Mouse (Mus musculus) kidney, postnatal 36 days (tissue): ENCODE data around the gene Sbk1.

Source experiments
- DNase-seq, 2 experiments: peaks; one replicate each; pipeline ENCODE4 v3.0.0; 2021 to 2022; ENCODE audit warnings: mixed read lengths in 2 of 2

Sbk1 gene

GRCm38 (mm10) chr7:126266372-126266870 is 6.0 kb upstream of the Sbk1 start:
- DNase-seq, result no peak

DNA sequence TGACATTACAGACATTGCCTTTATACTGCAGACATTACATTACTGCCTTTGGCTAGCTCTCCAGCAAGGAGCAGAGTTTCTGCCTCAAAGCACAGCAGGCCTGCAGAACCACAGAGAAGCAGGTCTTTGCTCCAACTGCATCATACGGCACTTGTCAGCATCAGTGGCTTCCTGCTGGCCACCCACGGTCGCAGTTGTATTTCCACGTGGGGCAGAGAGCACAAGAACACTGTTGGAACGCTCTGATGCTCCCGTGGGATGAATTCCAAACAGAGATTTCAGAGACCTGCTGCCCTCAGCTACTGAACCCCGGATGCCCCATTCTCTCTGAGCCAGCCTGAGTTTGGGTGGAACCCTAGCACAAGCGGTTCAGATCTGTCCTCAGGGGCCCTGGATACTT is 4.8 kb upstream of the Sbk1 start:
- DNase-seq, result no peak

DNA sequence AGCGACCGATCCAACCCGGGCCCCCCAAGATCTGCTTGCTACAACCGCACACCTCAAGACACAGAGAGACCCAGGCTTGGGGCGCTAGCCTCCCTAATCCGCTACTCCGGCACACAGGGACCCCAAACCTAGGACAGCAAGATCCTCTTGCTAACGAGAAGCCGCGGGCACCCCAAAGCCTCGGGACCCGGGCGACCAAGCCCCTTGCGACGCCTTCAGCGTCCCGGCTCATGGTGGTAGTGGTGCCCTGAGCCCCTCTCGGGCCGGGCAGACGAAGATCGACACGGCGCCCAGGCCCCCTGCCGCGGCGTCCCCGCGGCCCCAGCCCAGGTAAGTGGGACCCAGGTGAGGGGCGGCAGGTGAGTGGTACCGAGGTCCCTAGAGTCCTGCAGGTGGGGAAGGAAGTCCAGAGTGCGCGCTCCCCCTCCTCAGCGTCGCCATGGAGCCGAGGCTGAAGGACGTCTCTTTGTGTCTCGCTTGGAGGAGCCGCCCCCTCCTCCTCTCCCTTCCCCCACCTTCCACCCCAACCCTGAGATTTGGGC is 422 bp downstream of the Sbk1 start:
- DNase-seq, result peak in 1 of 2 experiments; percentile 48

GRCm38 (mm10) chr7:126273351-126274042 is 1.1 kb downstream of the Sbk1 start:
- no peak for DNase-seq

GRCm38 (mm10) chr7:126274137-126274536 is 1.7 kb downstream of the Sbk1 start:
- peak; percentile 41 for DNase-seq

- DNase-seq, result no peak
Observed at GRCm38 (mm10) chr7:126274626-126275025, 2.2 kb downstream of the Sbk1 start.

DNA sequence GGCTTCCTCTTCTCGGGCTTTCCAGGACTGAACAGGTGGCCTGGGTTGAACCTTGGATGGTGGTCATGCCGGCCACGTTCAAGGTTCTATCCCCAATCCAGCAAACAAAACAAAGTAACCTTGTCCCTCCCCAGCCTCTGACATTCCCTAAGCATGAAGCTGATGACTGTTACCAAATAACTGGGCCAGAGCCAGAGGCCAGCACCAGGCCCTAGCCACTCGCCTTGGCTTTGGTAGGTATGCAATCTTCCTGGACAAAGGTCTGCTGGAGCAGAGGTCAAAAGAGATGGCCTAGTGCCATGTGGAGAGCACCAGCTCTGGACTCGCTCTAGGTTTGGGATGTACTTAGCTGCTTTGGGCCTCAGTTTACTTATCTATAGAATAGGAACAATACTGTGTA is 3.3 kb downstream of the Sbk1 start:
- DNase-seq, result peak; percentile 88 to 93

DNA sequence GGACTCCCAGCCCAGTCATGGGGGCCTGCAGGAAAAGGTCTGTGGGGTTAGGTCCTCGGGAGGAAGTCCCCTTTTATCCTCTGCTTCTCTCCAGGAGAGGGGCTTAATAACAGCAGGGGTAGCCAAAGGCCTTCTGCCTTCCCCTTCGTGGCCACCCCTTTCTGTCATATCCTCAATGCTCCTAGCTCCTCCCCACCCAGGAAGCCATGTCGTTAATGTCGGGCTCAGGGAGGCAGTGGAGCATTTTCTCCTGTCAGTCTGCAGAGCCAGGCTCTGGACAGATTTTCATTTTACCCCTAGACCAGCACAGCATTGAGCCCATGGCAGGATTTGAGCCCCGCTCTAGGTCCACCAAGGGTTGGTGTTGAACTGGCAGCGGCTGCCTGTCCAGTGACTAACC is 3.9 kb downstream of the Sbk1 start:
- no peak for DNase-seq

DNA sequence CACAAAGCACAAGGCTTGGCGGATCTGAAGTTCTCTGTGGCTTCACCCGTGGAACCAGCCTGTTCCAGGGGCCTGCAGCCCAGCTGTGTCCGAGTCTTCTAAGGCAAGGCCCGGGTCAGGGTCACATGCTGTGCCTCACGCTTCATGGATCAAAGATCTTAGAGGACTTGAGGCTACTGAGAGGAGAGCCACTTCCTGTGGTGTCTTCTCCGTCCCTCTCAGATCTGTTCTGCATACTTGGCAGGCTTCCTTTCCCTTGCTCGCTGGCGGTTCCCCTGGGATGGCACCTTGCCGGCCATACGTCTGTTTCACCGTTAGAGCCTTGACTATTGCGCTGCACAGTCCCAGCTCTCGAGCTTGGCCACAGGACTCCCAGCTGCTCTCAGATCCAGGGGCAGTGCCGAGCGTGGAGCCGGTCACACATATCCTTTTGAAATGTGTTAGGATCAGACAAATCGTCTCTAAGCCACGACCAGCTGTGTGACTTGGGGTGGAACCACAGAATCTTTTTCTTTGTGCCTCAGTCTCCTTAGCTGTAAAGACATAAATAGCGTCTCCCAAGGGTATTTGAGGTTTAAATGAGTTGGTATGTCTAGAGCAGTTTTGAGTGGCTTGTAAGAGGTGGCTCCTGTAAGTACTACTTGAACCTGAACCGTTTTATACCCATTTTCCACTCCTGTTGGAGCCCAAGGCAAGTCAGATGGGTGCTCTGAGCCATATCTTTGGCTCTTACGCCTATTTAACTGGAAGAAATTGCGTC is 5.3 kb downstream of the Sbk1 start:
- peak; percentile 79 to 83 for DNase-seq

DNA sequence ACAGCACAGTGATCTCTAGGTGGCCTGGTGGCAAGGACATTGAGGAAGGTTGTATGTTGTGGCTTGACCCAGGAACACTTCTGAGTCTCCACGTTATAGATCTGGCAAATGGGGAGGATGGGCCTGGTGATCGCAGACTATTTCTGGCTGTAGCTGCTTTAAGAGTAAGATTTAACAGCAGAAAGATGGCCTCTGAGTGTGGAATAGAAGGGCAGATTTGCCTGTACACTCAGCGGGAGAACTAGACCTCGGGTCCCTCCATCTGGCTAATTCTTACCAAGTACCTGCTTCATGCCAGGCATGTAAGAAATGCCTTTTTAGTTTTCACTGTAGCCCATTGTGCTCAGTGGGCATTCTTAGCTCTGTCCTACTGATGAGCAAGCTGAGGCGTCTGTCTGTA is 6.4 kb downstream of the Sbk1 start:
- DNase-seq, result no peak

DNA sequence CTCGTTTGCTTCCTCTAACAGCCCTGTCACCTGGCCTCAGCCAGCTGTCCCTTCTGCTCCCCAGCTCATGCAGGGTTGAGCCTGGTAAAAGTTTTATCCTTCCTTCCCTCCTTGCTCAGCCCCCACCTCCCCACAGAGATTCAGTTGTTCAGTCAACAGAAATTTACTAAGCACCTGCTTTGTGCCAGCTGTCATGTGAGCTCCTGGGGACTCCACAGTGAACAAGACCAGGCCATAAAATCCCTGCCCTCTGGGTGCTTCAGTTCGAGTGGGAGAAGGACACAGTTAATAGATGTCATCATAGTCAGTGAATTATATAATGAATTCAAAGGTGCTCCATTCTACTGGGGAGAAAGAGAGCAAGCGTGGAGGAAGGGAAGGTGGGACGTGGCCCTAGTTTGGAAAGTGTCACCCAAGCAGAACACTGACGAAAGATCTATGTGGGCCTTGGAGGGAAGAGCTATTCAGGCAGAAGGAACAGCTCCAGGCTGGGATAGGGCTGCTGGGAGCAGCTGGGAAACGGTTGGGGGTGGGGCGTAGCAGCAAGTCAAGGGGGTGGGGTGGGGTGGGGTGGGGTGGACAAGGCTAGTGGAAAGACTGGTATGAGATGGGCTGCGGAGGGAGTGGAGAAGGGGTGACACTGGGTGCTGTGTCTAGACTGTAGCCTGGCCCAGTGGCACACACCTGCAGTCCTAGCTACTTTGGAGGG is 7.5 kb downstream of the Sbk1 start:
- DNase-seq, result no peak

DNA sequence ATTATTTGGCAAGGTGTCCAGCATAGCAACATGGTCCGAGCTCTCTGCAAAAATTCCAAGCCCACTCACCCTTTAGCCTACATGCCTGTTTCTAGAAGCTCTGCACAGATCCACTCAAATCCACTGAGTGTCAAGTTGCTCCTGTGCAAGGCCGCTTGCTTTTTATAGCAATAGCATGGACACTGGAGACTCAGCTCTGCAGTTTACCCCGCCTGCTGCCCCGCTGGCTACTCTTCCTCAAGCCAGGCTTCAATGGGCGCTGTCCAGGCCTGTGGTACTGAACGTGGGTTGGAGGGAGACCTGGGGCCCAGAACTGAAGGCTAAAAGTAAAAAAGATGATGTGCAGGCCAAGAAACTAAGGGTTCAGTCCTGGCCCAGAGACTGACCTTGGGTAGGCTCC is 8.3 kb downstream of the Sbk1 start:
- peak in 1 of 2 experiments; percentile 66 for DNase-seq

GRCm38 (mm10) chr7:126281876-126282682 is 9.7 kb downstream of the Sbk1 start:
- DNase-seq, result no peak

GRCm38 (mm10) chr7:126282683-126282990 is 10.2 kb downstream of the Sbk1 start:
- DNase-seq, result peak in 1 of 2 experiments; percentile 45

GRCm38 (mm10) chr7:126284021-126284420 is 11.6 kb downstream of the Sbk1 start:
- DNase-seq, result peak in 1 of 2 experiments; percentile 48

DNA sequence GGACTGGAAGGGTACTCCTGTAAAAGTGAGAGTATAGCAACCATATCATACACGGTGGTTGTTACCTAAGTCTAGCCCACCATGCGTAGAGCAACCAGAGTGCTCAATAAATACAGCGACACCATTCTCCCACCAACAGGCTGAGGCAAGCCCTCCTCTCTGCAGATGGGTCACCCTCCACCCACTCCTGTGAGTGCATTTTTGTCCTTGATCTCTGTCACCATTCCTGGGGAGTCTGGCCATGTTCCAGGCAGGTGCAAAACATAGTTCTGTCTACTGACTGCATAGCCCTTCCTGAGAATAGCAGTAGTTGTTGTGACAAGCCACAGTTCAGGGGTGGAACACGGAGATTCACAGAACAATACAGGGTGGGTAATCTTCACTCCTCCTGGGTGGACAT is 12.0 kb downstream of the Sbk1 start:
- DNase-seq, result no peak

- DNase-seq, result peak; percentile 40 to 60
Observed at GRCm38 (mm10) chr7:126284865-126285264, 12.4 kb downstream of the Sbk1 start.

- peak; percentile 71 to 77 for DNase-seq
Observed at GRCm38 (mm10) chr7:126285293-126286211, 13.1 kb downstream of the Sbk1 start.

DNA sequence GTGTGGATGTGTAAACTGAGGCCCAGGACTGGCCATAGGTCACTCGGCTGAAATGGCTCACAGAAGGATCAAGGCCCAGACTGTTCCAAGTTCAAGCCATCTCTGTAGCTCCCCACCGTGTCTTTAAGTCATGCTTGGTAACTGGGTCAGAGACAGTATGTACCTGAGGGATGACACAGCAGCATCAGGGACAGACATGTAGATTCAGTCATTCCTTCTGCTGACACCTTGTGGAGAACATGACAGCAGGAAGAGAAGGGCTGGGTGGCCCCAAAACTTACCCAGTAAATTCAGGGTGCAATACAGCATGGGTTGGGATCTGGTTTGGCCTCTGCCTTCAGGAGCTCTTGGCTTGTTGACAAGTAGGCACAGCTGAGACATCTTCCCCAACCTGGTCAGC is 13.9 kb downstream of the Sbk1 start:
- DNase-seq, result no peak

- DNase-seq, result peak; percentile 63 to 67
Observed at GRCm38 (mm10) chr7:126287493-126288103, 15.2 kb downstream of the Sbk1 start.

DNA sequence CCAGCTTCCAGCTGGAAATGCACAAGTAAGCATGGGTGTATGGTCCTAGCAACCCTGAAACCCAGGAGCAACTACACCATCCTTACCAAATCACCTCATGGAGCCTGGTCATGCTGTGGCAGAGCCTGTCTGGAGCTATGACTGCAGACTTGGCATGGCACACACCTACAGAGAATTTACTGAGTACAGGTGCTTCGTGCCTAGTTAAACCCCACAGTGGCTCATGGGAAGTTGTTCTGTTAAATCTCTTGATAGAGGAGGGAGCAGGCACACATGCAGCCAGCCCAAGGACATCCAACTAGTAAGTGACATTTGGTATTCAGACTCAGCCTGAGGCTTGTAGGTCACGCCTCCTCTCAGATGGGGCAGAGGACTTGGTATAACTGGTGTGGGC is 15.7 kb downstream of the Sbk1 start:
- no peak for DNase-seq
